Mouse (Mus musculus) adrenal gland, adult (tissue): Measurements from ENCODE around the gene Prss53.

Experiments
- DNase-seq, 2 experiments: peaks; one replicate each; pipeline ENCODE4 v3.0.0; 2022 to 2023; ENCODE audit warnings: low spot score in 1 of 2; ENCODE audit not compliant: inconsistent age in 2 of 2

Prss53 gene

DNA sequence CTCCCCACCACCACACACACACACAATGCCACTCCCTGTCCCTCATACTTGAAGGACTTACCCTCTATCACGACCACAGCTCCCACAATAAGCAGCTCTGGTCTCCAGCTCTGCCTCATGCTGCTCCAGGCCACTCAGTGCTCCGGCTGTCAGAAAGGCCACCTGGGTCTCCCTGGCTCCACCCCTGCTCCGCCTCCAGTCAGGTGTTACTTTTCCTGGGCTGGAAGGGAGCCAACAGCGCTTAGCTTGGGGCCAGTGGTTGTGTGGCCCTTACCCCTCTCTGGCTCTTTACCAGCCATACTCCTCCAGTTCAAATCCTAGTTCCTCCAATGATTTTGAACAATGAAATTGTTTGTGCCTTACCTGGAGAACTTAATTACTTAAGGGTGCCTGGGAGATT is at the start of gene Prss53:
TSS of gene Prss53 (minus strand) at position 173 of the 400 bp plus-strand sequence.
- no peak for DNase-seq

- DNase-seq, result peak in 1 of 2 experiments; percentile 41
Measured at GRCm38 (mm10) chr7:127936216-127936884, 45.6 kb upstream of the Prss53 start.

DNA sequence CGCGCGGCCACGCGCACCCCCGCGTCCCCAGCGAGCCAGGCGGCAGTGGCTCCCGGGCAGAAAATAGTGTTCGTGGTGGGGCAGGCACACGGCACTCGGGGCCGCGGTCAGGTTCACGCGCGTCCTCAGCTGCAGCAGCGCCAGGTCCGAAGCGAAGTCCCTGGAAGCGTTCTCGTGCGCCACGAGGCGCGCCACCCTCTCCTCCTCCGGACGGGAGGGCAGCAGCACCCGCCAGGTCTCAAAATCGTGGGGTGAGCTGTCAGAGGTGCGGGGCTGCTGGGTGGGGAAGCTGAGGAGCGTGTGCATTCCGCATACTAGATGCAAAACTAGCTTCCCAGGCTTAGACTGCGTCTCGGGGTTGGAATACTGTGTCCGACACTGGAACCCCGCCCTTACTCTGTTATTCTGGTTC is 45.0 kb upstream of the Prss53 start:
- no peak for DNase-seq

DNA sequence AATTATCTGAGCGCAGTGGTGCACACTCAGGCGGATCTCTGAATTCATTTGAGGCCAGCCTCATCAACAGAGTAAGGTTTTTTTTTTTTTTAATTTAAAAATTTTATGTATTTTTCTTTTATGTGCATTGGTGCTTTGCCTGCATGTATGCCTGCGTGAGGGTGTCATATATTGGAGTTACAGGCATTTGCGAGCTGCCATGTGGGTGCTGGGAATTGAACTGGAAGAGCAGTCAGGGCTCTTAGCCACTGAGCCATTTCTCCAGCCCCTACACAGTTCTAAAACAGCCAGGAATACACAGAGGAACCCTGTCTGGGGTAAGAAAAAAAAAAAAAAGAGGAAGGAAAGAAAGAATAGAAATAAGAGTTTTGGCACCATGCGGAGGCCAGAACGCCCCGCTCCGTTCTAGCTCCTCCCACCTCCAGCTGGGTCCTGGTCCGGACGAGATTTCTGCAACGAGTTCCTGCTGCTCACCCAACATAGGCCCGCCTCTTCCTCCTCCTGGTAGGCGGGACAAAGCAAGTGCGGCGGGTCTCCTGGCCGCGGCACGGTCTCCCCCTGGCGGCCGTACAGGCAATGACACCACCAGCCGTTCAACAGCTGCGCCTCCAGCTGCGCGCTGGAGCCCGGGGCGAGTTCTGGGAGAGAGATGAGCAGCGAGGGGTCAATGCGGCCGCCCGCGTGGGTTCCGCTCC is 44.4 kb upstream of the Prss53 start:
- peak; percentile 96 to 98 for DNase-seq

GRCm38 (mm10) chr7:127934075-127934474 is 43.3 kb upstream of the Prss53 start:
- no peak for DNase-seq

DNA sequence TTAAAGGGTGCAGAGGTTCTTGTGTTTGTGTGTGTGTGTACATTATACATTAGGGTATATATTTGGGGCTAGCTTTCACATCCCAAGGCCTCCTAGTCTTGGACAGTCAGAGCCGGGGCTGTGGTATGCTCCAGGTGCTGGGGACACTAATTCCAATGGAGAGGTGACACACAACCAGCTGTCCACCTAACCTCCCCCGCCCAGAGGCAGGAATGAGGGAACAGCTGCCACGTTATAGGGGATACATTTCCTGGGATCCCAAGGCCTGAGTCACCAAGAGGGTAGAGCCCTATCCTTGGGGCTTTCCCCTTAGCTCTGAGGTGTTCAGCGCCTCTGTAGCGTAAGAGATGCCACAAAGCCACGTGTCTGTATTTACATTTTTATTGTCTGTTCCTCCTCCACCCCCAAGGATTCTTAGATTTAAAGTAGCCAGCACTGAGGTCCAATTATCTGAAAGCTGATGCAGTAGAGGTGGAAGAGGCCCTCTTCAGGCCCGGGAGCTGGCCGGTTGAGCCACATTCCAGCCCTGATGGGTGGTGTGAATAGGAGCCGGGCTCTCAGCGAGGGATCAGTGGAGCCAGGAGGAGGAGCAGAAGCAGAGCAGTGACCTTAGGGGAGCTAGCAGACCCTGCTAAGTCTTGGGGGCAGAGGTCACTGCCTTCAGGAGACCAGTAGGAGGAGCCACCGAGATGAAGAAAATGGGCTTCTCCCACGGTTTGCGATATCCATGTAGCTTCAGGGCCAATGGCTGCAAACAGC is 41.7 kb upstream of the Prss53 start:
- no peak for DNase-seq

DNA sequence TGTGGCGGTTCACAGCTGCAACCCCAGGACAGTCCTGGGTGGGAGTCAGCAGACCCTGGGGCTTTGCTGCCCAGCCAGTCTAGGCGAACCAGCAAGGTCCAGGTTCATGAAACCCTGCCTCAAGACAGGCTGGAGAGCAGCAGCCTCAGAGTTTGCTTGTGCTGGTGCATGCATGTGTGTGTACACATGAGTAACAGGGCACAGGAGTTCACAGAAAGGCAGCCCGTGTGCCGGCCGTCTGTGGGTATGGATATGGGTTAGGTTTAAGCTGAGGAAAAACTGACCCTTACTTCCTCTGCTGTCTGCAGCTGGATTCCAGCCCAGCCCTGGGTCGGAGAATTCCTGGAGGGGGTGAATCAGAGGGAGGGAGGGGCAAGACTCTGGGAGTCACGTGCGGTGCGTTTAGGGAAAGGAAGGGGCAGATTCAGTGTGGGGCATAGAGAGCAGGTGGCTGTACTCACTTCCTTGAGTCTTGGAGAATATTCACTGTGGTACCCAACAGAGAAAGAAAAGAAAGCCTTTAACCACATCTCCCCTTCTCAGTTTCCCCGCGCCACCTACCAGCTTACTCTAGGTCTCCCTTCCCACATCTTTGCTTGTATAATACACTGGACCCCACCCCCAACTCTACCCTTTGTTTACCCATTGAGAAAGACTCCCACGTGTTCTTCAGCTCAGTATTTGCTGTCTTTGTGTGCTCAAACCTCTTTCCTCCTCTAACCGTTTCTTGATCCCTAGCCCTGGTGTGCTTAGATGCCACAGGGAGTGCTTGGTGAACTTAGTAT is 40.8 kb upstream of the Prss53 start:
- peak; percentile 57 to 79 for DNase-seq

GRCm38 (mm10) chr7:127930636-127931035 is 39.9 kb upstream of the Prss53 start:
- DNase-seq, result no peak

GRCm38 (mm10) chr7:127929923-127930322 is 39.2 kb upstream of the Prss53 start, which contains the start of gene Prss8:
Prss8 (minus strand) TSS chr7:127930104.
- DNase-seq, result no peak

DNA sequence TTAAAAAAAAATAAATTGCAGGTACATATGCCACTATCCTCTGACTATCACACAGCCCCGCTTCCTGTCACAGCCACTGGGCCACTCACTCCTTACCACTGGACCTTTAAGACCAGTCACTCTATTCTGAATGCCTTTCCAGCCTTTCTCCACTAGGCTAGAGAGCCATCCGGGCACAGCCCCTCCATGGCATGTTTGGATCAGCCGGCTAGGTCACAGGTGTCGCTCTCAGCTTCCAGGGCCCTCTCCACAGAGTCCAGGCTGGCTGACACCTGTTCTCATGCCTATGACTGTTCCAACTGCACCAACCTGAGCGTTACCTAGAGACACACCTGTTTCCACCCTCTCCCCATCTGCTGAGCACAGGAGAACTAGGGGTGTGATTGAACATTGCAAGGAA is 37.8 kb upstream of the Prss53 start:
- no peak for DNase-seq

GRCm38 (mm10) chr7:127927726-127928125 is 37.0 kb upstream of the Prss53 start:
- DNase-seq, result no peak

DNA sequence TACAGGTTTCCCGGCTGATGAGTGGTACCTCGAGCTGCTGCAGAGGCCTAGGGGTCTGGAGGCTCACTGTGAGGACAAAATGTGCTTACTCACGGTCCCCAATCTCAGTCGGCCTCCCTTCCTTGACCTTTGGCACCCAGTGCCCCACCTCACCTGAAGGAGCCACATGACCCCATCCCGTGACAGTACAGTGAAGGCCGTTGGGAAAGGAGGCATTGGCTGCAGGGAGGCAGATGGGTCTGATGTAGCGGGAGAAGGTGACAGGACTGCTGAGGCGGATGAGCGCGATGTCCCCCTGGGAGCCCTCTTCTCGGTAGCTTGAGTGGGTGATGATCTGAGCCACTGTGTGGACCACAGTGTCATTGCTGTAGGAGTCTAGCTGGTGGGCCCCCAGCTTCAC is 36.1 kb upstream of the Prss53 start:
- no peak for DNase-seq

- no peak for DNase-seq
Measured at GRCm38 (mm10) chr7:127926066-127926465, 35.3 kb upstream of the Prss53 start.

DNA sequence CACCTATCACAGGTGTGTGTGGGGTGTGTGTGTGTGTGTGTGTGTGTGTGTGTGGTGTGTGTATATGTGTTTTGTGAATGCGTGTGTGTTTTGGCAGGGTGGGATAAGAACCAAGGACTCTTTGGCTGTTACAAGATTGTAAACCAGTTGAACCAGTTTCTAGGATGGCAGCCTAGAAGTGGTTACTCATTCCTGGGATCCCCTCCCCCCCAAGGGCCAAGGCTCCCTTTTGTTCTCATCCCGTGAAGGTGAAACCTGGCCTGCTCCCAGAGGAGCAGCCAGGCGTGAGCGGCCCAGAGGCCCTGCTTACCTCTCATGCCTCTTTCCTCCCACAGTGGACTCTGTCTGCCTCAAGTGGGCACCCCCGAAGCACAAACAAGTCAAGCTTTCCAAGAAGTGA is 34.5 kb upstream of the Prss53 start:
- DNase-seq, result no peak

GRCm38 (mm10) chr7:127923714-127924113 is 32.9 kb upstream of the Prss53 start:
- no peak for DNase-seq

- DNase-seq, result no peak
Measured at GRCm38 (mm10) chr7:127922451-127923275, 31.9 kb upstream of the Prss53 start.

DNA sequence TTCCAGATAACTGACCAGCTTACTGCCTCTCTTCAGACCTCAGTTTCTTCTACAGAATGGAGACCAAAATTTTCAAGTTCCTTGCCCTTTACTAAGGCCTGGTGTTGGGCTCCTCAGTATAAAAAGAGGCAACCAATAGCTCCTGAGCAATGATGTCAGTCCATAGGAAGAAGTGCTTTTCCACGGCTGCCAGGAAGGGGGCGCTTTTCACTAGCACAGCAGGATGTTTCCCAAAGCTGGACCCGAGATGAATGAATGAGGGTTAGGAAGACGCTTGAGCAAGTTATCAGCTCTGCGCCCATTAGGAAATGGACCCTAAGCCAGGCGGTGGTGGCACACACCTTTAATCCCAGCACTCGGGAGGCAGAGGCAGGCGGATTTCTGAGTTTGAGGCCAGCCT is 30.7 kb upstream of the Prss53 start:
- DNase-seq, result no peak

DNA sequence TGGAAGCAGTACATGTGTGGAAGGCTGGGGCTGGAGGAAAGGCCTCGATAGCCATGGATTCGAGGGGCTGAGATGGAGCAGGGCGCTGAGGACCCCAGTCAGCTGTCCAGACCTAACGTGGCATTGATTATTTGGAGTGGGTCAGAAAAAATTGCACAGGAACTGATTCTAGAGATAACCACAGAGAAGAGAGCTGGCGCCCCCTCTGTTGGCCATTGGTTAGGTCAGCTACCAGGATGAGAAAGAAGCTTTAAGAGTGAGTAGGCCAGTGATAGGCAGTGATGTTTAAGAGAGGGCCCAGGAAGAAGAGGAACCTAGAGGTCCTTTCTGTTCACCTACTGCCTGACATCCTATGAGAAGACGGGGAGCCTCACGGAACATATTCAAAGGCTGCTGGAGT is 28.5 kb upstream of the Prss53 start:
- DNase-seq, result no peak

DNA sequence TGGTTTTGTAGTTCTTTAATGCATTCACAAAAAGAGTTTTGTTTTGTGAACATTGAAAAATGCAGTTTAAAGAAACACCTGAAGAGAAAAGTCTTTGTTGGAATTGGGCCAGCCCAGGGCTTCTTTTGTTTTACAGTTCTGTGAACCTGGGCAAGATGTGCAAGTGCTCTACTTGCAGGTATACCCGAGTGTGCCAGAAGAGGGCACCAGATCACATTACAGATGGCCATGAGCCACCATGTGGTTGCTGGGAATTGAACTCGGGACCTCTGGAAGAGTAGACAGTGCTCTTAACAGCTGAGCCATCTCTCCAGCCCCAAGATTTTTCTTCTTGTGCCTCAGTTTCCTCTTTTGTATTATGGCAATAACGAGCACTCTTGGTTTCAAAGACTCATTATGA is 27.4 kb upstream of the Prss53 start:
- peak in 1 of 2 experiments; percentile 80 for DNase-seq

DNA sequence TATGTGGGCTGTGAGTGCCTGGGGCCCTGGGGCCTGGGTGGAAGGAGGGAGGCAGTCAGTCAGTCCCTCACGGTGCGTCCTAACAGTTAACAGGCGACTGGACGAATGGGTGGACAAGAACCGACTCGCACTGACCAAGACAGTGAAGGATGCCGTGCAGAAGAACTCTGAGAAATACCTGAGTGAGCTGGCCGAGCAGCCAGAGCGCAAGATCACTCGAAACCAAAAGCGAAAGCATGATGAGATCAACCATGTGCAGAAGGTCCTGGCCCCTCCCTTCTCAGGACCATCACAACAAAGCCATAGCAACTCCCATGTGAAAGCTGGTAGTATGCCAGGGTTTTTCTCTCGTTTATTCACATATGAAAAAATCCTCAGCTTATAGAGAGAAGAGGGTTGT is 24.5 kb upstream of the Prss53 start:
- DNase-seq, result no peak
